In the genomic region with DNA sequence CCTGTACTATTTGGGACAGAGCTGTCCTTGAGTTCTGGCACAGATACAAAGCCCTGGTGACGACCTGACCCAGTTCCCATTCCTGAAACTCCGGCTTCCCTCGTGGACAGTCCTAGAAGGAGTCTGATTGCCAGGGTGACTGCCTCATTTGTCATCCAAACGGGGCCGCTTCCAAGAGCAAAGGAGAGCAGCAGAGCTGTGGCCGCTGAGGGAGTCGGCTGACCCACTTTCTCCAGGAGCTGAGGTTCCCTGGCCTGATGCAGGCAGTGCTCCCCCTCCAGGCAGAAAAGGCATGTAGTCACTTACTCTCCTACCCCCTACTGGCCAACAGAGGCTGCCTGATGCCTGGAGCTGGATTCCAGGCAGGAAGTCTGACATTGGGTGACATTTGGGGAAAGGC, we compare ENCODE assay signal across 9 mouse cellular contexts.
DNase-seq lines count a peak whose midpoint lies in the region; ATAC-seq and TF ChIP-seq lines count a peak whose summit lies in the region.
"Had no signal": no experiment of that assay in that cellular context is flagged by ENCODE, and none has a peak within 500 bp of the region (broad histone marks: within the 10 kb centered on the region; RNA-seq: fewer than 3 reads in every experiment).

No protein-coding gene starts in this region.

- peak; percentile 64 for DNase-seq in liver, adult 2 months (ENCODE audit: extremely low read depth, low read depth, low spot score)
- DNase-seq in liver, embryonic 11.5 days (ENCODE audit: low spot score), result no peak
- peak; percentile 53 for DNase-seq in cerebellum, adult 11 months
- peak; percentile 36 to 55 for DNase-seq in frontal cortex, postnatal 25 days (ENCODE audit: low spot score in 2 of 2)
- DNase-seq in kidney, adult 2 months, result peak; percentile 59
- DNase-seq in limb, embryonic 10.5 days (ENCODE audit: low spot score), result peak; percentile 40
- DNase-seq in retina, adult 2 months (ENCODE audit: low read depth, low spot score), result peak; percentile 57

- 17% methylated on average over 7 of the region's 7 CpGs for WGBS in liver, adult 2 months
- WGBS in liver, embryonic 11.5 days, result 19% methylated on average over 7 of the region's 7 CpGs
- 15% methylated on average over 7 of the region's 7 CpGs for whole genome bisulfite sequencing in kidney, adult 2 months
- WGBS in limb, embryonic 10.5 days, result 21% methylated on average over 7 of the region's 7 CpGs

- H3K27ac ChIP-seq in liver, adult 2 months (replicated peaks; ENCODE audit: insufficient read depth, low read depth, low read length), result no peak overlapping the region
- H3K27ac ChIP-seq in liver, embryonic 11.5 days (ENCODE audit: low read depth, low read length), result no peak overlapping the region
- H3K27ac ChIP-seq in kidney, adult 2 months (ENCODE audit: insufficient read depth, low read depth, low read length), result no peak overlapping the region
- no peak overlapping the region for H3K27ac ChIP-seq in limb, embryonic 10.5 days
- H3K27ac ChIP-seq: lung, embryonic 15.5 days had no signal

- peak; percentile 60 for TF ChIP-seq CTCF in liver, adult 2 months (IDR thresholded peaks at IDR 0.05; ENCODE audit: low read depth, low read length)
- peak; percentile 63 for TF ChIP-seq CTCF in kidney, adult 2 months (conservative IDR thresholded peaks at IDR 0.05; ENCODE audit: insufficient read depth, insufficient read length, low read depth, low read length)

- no peak overlapping the region for H3K4me3 ChIP-seq in liver, adult 2 months (ENCODE audit: insufficient read depth, low read depth, low read length)
- H3K4me3 ChIP-seq in liver, embryonic 11.5 days (ENCODE audit: low read depth, low read length), result no peak overlapping the region
- H3K4me3 ChIP-seq in kidney, adult 2 months (ENCODE audit: insufficient read depth, low read depth, low read length), result no peak overlapping the region
- no peak overlapping the region for H3K4me3 ChIP-seq in limb, embryonic 10.5 days
- H3K4me3 ChIP-seq: lung, embryonic 15.5 days had no signal

- H3K4me2 ChIP-seq in liver, embryonic 11.5 days, result no peak overlapping the region
- H3K4me2 ChIP-seq: lung, embryonic 15.5 days had no signal

- no peak for ATAC-seq in liver, embryonic 11.5 days (replicated peaks; ENCODE audit: low FRiP score)
- no peak for ATAC-seq in megakaryocyte, adult 5-6 weeks (ENCODE audit: poor library complexity, severe bottlenecking)

- H3K36me3 ChIP-seq in liver, adult 2 months (ENCODE audit: control insufficient read depth, insufficient read depth, low read length), result no peaks in the 10 kb centered on the region
- no peaks in the 10 kb centered on the region for H3K36me3 ChIP-seq in liver, embryonic 11.5 days (ENCODE audit: control insufficient read depth, insufficient read depth, low read length)
- H3K36me3 ChIP-seq in kidney, adult 2 months (ENCODE audit: control insufficient read depth, insufficient read depth, low read length), result no peaks in the 10 kb centered on the region
- H3K36me3 ChIP-seq in limb, embryonic 10.5 days, result no peaks in the 10 kb centered on the region
- H3K36me3 ChIP-seq: lung, embryonic 15.5 days had no signal

- no peaks in the 10 kb centered on the region for H3K4me1 ChIP-seq in liver, adult 2 months (ENCODE audit: control insufficient read depth, insufficient read depth, low read length)
- no peaks in the 10 kb centered on the region for H3K4me1 ChIP-seq in liver, embryonic 11.5 days (replicated peaks; ENCODE audit: control insufficient read depth, insufficient read depth, low read length)
- no peaks in the 10 kb centered on the region for H3K4me1 ChIP-seq in kidney, adult 2 months (ENCODE audit: control insufficient read depth, insufficient read depth, low read length)
- H3K4me1 ChIP-seq in limb, embryonic 10.5 days, result no peaks in the 10 kb centered on the region
- H3K4me1 ChIP-seq: lung, embryonic 15.5 days had no signal

- H3K9ac ChIP-seq in liver, adult 2 months (ENCODE audit: low read depth, low read length), result no peak overlapping the region
- no peak overlapping the region for H3K9ac ChIP-seq in liver, embryonic 11.5 days (ENCODE audit: low read depth, low read length)
- H3K9ac ChIP-seq: lung, embryonic 15.5 days had no signal

- TF ChIP-seq POLR2A in liver, adult 2 months (IDR thresholded peaks at IDR 0.05; ENCODE audit: extremely low read depth, insufficient read depth, low read length), result no peak
- TF ChIP-seq POLR2A in kidney, adult 2 months (IDR thresholded peaks at IDR 0.05; ENCODE audit: low read depth, low read length), result no peak

- H3K9me3 ChIP-seq in liver, embryonic 11.5 days (ENCODE audit: control insufficient read depth, low read length), result no peaks in the 10 kb centered on the region
- no peaks in the 10 kb centered on the region for H3K9me3 ChIP-seq in limb, embryonic 10.5 days (replicated peaks)
- H3K9me3 ChIP-seq: lung, embryonic 15.5 days had no signal

- H3K79me2 ChIP-seq in liver, adult 2 months (ENCODE audit: control insufficient read depth, insufficient read depth, low read length), result no peaks in the 10 kb centered on the region

- H3K27me3 ChIP-seq in liver, adult 2 months (ENCODE audit: control insufficient read depth, insufficient read depth, low read length), result no peaks in the 10 kb centered on the region
- no peaks in the 10 kb centered on the region for H3K27me3 ChIP-seq in liver, embryonic 11.5 days (replicated peaks; ENCODE audit: control insufficient read depth, insufficient read depth, low read length)
- H3K27me3 ChIP-seq in kidney, adult 2 months (replicated peaks; ENCODE audit: control insufficient read depth, insufficient read depth, low read length), result no peaks in the 10 kb centered on the region
- no peaks in the 10 kb centered on the region for H3K27me3 ChIP-seq in limb, embryonic 10.5 days (ENCODE audit: low read depth, poor library complexity, severe bottlenecking)
- H3K27me3 ChIP-seq: lung, embryonic 15.5 days had no signal
